Mouse (Mus musculus) stomach, postnatal 0 days (tissue): ENCODE results near the gene Dmrt1.

Experiments used
- CTCF ChIP-seq: IDR thresholded peaks from 2 replicates; pipeline ENCODE4 v1.5.1; 2016; ENCODE audit warnings: antibody characterized with exemption, low read depth, mild to moderate bottlenecking, moderate library complexity
- EP300 ChIP-seq: optimal IDR thresholded peaks from 2 replicates; pipeline ENCODE3; 2016; ENCODE audit warnings: antibody characterized with exemption

- TF ChIP-seq CTCF = no peak
- no peak for TF ChIP-seq EP300
Observed at GRCm38 (mm10) chr19:25529673-25530072, 24.3 kb downstream of the Dmrt1 start.
